Mouse (Mus musculus) cerebellum, adult 8-10 months (tissue): ENCODE results near the gene Jph2.

Experiments used
- DNase-seq: peaks from one replicate; pipeline ENCODE4 v3.0.0; 2022

Jph2 gene

GRCm38 (mm10) chr2:163410211-163410610 is 12.4 kb upstream of the Jph2 start:
- DNase-seq: no peak

- DNase-seq: no peak
Observed at GRCm38 (mm10) chr2:163404037-163404815, 6.4 kb upstream of the Jph2 start.

GRCm38 (mm10) chr2:163401221-163401620 is 3.4 kb upstream of the Jph2 start:
- peak; percentile 78 for DNase-seq

GRCm38 (mm10) chr2:163399222-163399621 is 1.4 kb upstream of the Jph2 start:
- no peak for DNase-seq

- no peak for DNase-seq
Observed at GRCm38 (mm10) chr2:163398770-163399169, 977 bp upstream of the Jph2 start.

- DNase-seq: no peak
Observed at GRCm38 (mm10) chr2:163397071-163397470, 722 bp downstream of the Jph2 start.

GRCm38 (mm10) chr2:163394977-163395376 is 2.8 kb downstream of the Jph2 start:
- DNase-seq: no peak

GRCm38 (mm10) chr2:163393976-163394375 is 3.8 kb downstream of the Jph2 start:
- no peak for DNase-seq

- no peak for DNase-seq
Observed at GRCm38 (mm10) chr2:163393241-163393640, 4.6 kb downstream of the Jph2 start.

GRCm38 (mm10) chr2:163392436-163392835 is 5.4 kb downstream of the Jph2 start:
- no peak for DNase-seq

- DNase-seq: no peak
Observed at GRCm38 (mm10) chr2:163386423-163387190, 11.2 kb downstream of the Jph2 start.

- no peak for DNase-seq
Observed at GRCm38 (mm10) chr2:163385126-163385525, 12.7 kb downstream of the Jph2 start.

- no peak for DNase-seq
Observed at GRCm38 (mm10) chr2:163381246-163381645, 16.5 kb downstream of the Jph2 start.

- DNase-seq: no peak
Observed at GRCm38 (mm10) chr2:163379366-163379765, 18.4 kb downstream of the Jph2 start.

- no peak for DNase-seq
Observed at GRCm38 (mm10) chr2:163376082-163376481, 21.7 kb downstream of the Jph2 start.

- DNase-seq: no peak
Observed at GRCm38 (mm10) chr2:163375468-163375867, 22.3 kb downstream of the Jph2 start.

GRCm38 (mm10) chr2:163372627-163373026 is 25.2 kb downstream of the Jph2 start:
- DNase-seq: no peak

GRCm38 (mm10) chr2:163370175-163370574 is 27.6 kb downstream of the Jph2 start:
- no peak for DNase-seq

GRCm38 (mm10) chr2:163364785-163365541 is 32.8 kb downstream of the Jph2 start:
- no peak for DNase-seq

GRCm38 (mm10) chr2:163362940-163363921 is 34.6 kb downstream of the Jph2 start:
- DNase-seq: no peak

GRCm38 (mm10) chr2:163360858-163361623 is 36.8 kb downstream of the Jph2 start:
- no peak for DNase-seq
